Mouse (Mus musculus): ENCODE measurements around the gene Pigl.
A peak's percentile ranks its signal among the peaks of the same experiment; 100 is the strongest.
"Not testable (repeated sequence)": the region's sequence is repeated elsewhere in the genome, so short reads cannot be mapped to it uniquely, and the experiment has no call there.

Gene Pigl

DNA sequence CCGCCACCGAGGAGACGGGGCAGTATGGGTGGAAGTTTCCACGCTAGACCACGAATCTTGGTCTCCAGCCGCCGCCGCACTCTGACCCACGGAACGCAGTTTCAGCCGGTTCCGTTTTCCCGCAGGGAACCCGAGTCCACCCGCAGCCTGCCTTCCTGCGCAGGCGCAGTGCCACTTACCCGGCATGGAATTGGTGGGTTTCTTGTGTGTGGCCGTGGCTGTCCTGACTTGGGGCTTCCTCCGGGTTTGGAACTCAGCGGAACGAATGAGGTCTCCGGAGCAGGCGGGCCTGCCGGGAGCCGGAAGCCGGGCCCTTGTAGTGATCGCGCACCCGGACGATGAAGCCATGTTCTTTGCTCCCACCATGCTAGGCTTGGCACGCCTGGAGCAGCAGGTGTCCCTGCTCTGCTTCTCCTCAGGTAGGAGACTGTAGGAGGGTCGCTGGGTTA lies at the start of gene Pigl, which contains the start of gene Ncor1:
Gene Pigl (plus strand): TSS at position 185 of the 449 bp plus-strand sequence.
Gene Ncor1 (minus strand): TSS at position 266 of the 449 bp plus-strand sequence.
- peak; percentile 87 to 92 for DNase-seq

DNA sequence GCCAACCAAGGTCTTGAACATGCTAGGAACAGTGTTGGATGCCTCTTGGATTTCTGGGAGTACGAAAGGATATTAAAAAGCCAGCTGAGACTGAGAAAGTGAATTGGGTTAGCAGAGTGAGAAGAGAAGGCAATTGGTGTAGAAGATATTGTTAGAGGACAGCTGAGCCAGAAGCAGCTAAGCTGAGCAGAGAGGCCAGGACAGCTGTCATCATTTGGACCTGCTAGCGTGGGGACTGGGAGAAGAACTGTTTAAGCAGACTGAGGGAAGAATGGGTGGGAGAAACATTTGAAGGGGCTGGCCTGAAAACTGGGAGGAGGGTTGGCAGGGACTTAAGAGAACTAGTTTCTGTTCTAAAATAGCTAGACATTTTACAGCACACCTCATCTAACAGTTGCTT lies 49.4 kb upstream of the Pigl start:
- no peak for DNase-seq

DNA sequence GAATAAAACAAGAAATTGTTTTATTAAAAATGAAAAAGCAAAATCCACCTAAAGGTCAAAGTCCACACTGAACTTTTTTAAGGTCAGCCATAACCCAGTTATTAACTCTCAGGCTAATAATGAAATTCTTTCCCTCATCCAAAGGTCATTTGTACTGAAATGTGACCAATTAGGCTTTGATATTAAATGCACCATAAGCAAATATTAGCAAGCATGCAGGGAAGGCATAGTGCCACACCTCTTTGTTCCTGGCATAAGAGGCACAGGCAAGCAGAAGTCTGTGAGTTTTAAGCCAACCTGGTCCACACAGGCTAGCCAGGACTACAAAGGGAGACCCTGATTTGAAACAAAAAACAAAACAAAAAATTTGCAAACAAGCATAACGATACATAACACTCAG lies 48.6 kb upstream of the Pigl start:
- no peak for DNase-seq

DNA sequence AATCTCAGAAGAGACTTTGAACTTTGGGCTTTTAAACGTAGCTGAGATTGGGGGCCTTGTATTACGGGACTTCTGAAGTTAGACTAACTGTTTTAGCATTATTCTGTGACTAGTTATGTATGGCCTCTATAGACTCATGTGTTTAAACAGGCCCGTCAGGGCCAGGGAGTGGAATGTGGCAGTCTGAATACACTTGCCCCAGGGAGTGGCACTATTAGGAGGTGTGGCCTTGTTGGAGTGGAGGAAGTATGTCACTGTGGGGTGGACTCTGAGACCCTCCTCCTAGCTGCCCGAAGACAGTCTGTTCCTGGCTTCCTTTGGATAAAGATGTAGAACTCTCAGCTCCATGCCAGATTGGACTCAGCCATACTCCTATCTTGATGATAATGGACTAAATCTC lies 43.2 kb upstream of the Pigl start:
- DNase-seq, result no peak

- DNase-seq, result no peak
These were observed 33.7 kb upstream of the Pigl start for GRCm38 (mm10) chr11:62424525-62424924.

- DNase-seq, result peak in 1 of 2 experiments; percentile 9
These were observed 32.0 kb upstream of the Pigl start for GRCm38 (mm10) chr11:62426266-62426665.

- DNase-seq, result peak in 1 of 2 experiments; percentile 38
These were observed 31.2 kb upstream of the Pigl start for GRCm38 (mm10) chr11:62427105-62427504.

DNA sequence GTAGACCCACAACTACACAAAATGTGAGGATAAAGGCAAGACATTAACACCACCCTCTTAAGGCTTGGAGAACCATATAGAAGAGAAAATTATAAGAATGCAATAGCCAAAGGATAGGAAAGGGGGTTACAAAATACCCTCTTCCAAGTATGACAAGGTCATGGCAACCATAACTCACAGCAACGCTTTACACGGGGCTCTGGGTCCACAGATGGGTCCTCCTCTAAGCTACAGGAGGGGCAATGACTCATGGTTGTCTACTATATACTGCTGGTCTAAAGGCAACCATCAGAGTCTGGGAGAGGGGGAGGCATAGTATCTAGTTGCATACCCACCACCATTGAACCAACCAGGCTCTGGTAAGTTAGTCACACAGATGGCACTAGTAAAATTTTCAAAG lies 26.0 kb upstream of the Pigl start:
- no peak for DNase-seq

DNA sequence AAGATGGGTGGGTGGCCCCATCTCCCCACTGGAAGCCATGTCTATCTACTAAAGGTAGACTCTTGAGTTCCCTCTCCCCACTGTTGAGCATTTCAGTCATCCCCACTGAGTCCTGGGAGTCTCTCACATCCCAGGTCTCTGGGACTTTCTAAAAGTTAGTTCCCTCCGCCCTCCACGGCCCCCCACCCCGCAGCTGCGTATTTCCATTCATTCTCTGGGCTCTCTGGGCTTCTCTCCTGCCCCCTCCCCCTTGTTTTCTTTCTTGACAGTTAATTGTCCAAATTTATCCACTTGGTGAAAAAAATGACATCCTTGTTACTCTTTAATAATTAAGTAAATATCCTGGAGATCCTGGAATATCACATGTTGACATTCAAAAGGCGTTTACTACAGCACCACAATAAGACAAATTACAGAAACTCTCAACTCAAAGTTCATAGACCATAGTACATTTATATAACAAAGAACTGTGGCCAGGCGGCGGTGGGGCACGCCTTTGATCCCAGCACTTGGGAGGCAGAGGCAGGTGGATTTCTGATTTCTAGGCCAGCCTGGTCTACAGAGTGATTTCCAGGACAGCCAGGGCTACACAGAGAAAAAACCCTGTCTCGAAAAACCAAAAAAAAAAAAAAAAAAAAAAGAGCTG lies 17.5 kb upstream of the Pigl start:
- no peak for DNase-seq

- no peak for DNase-seq
These were observed 12.5 kb upstream of the Pigl start for GRCm38 (mm10) chr11:62445799-62446198.

- DNase-seq, result no peak
These were observed 9.3 kb upstream of the Pigl start for GRCm38 (mm10) chr11:62448971-62449370.

DNA sequence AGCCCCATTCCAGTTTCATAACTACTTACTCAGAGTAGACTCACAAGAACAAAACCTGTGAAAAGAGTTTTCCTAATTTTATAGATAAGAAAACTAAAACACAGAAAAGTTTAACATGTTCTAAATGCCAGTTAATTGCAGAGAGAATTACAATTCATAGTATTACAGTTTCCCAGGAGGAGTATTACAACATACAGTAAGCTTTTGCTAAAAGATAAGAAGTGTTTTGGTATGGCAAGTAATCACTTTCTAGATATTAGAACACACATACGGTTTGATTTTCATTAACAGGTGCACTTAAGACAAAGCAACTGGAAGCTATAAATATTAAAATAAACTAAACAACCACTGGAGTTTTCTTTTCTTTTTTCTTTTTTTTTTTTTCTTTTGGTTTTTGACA lies 3.1 kb upstream of the Pigl start:
- DNase-seq, result no peak

- no peak for DNase-seq
These were observed 2.2 kb upstream of the Pigl start for GRCm38 (mm10) chr11:62456021-62456482.

DNA sequence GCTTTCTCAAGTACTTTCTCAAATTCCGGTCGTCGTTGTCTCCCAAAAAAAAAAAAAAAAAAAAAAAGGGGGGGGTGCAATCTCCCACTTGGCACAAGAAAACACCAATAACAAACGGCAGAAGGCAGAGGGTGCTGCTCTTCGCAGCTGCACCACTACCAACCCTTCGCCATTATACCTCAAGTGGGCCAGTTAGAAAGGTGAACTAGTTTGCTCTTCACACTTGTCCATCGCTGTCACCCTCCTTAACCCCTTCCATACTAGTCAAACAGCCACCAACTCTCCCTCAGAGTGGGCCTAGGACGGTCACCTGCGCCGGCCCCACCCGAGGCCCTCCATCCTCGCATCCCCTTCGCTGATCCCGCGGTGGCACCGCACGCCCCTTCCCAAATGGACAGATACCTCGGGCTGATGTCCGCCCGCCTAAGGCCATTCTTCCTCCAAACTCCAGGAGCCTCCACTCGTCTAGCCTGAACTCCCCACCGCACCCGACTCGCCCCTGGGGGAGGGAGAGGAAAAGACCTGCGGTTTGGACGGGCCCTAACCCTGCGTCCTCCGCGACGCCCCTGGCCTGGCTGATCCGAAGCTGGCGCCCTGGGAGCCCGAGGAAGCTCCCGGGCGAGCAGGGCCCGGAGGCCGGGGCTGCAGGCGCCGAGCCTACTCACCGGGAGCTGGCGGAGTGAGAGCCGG lies 1.6 kb upstream of the Pigl start:
- DNase-seq, result peak in 1 of 2 experiments; percentile 61

DNA sequence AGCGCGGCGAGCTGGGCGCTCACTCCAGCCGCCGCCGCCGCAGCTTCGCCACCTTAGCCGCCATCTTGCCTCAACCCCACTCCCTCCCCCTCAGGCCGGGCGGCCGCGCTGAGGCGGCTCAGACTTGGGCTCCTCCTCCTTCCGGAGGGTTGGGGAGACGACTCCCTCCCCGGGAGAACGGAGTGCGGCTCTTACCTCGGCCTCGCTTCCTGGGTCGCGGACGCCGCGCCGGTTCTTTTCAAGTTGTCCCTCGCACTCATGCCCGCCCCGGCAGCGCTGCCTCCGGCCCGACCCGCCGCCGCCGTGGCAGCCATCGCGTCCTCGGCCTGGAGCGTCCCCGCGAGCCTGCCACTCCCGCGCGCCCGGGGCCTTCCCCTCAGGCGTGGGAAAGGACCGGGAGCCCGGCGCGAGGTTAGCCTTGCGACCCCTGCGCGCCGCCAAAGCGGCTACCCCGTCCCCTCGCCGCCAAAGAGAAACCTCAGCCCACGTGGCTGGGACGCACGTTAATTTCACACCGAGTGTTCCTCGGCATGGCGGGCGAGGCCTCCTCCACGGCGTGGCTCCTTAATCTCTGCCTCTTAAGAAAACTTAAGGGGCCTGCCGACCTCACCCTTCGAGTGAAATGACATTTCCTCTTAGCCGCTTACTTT lies 894 bp upstream of the Pigl start:
- peak; percentile 93 to 94 for DNase-seq

DNA sequence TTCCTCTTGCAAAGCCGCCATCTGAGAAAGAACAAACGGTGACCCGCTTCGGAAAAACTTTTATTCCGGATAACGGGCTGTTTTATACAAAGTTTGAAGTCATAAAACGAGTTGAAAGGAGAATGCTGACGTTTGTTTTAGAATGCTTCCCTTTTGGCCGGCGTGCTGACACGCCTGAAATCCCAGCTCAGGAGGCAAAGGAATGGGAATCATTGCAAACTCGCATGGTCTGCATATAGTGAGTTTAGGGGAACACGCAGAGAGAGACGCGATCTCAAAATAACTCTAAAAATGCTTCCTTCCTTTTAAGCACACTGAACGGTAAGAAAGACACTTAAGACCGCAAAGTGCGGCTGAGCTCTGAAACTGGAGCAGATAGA lies 379 bp upstream of the Pigl start:
- DNase-seq, result no peak

DNA sequence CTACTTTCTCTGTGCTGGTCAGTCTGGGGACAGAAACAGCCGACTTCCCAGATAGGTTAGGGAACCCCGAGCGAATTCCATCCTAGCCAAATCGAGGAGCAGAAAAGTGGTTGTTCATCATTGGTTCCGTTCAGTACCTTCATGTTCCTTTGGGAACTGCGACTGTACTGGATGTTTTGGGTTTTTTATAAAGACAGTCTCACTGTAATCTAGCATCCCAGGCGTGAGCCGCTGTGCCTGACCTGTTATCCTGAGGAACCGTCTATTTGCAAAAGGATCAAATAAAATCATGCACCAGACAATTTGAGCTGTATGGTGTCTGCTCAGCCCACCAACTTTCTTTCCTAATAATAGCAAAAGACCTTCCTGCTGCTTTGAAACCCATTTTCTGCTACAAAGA lies 520 bp downstream of the Pigl start:
- DNase-seq, result no peak

DNA sequence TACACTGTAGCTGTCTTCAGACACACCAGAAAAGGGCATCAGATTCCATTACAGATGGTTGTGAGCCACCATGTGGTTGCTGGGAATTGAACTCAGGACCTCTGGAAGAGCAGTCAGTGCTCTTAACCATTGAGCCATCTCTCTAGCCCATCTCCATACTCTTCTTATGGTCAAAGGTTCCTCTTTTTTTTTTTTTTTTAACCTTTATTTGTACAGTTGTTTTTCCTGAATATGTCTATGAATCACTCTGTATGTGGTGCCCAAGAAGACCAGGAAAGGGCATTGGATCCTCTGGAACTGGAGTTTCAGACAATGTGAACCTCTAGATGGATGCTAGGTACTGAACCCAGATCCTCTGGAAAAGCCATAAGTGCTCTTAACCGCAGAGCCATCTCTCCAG lies 4.3 kb downstream of the Pigl start:
- DNase-seq, result not testable (repeated sequence)

GRCm38 (mm10) chr11:62463225-62463915 lies 5.1 kb downstream of the Pigl start:
- DNase-seq, result no peak

- DNase-seq, result no peak
These were observed 6.4 kb downstream of the Pigl start for GRCm38 (mm10) chr11:62464696-62465095.

GRCm38 (mm10) chr11:62465849-62466248 lies 7.6 kb downstream of the Pigl start:
- DNase-seq, result no peak

GRCm38 (mm10) chr11:62466546-62466945 lies 8.3 kb downstream of the Pigl start:
- DNase-seq, result no peak

DNA sequence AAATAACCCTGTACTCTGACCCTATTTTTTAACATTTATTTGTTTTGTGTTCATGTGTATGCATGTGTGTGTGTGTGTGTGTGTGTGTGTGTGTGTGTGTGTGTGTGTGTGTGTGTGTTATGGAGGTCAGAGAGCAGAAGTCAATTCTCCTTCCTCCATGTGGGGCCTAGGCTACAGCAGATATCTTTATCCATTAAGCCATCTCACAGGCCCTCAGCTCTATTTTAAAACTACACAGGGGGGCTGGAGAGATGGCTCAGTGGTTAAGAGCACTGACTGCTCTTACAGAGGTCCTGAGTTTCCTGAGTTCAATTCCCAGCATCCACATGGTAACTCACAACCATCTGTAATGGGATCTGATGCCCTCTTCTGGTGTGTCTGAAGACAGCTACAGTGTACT lies 9.0 kb downstream of the Pigl start:
- DNase-seq, result not testable (repeated sequence)
